Mouse (Mus musculus) CD4-positive, CD25-positive, alpha-beta regulatory T cell, adult 2 months (primary cell): ENCODE measurements at regions not wholly inside any gene's neighbourhood (a gene's known extent, or its start where the extent isn't known, plus 50 kb on each side); places are given as distances from the start of the nearest gene placed in this dataset.
A peak's percentile ranks its signal among the peaks of the same experiment; 100 is the strongest.

Experiments used
- DNase-seq: peaks from one replicate; pipeline ENCODE4 v3.0.0-alpha.2; 2012; ENCODE audit warnings: low read depth, low spot score

DNA sequence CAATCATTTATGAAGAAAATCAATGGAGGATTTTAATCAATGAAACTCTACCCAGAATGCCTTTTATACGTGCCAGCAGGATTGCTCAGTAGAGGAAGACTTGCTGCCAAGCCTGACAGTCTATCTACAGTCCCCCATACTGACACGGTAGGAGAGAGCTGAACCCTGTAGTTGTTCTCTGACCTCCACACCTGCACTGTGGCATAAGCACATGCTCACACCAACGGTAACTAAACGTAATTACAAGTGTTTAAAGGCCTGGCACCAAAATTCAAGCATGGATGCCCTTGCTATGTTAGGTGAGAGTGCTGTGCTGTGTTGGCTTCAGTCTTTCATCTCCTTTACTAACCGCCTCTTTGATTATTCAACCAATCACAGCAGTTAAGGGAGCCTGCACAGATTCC lies 190.8 kb downstream of the Pfkfb3 start:
- DNase-seq = no peak

DNA sequence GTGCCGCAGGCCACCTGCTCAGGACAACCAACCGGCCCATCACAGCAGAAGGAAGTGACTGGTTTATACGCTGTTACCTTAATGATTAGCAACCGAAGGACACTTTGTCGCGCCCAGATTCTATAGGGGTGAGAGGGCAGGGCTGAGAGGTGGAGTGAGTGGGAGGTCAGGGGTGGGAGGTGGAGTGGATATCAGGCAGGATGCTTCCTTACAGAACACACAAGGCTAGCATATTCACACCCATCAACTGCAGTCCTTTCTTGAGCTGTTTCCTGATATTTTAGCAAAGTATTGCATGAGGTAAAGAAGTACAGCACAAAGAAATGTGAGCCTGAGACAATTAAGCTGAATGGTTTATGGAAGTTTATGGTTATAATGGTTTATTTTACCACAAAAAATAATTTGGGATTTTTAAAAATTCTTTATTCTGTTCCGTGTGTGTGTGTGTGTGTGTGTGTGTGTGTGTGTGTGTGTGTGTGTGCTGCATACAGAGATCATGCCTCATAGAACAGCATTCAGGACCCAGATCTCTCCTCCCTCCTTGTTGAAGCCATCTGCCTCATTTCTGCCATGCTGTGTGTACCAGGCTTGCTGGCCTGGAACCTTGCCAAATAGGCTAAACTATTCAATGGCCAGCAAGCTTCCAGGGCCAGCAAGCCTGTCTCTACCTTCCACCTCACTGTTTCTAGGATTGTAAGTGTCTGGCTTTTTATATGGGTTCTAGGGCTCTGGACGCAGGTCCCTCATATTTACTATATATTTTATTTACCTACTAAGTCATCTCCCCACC lies 190.5 kb downstream of the Prkcq start:
- DNase-seq = no peak

DNA sequence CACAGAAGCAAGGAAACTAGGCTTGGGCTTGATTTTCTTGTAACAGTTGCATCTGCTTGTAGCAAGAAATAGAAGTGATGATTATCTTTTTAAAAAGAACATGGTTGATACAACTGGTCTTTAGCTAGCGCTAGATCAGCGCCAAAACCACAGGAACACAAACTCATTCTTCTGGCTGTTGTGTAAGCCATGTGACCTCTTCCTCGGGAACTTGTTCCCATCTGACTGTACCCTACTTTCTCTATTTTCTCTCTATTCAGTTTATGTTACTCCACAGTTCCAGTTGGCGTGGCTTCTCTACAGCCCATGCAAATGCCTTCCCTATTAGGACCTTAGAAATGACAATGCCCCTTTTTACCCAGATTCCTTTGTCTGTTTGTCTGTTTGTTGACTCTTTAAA lies 187.4 kb downstream of the Prkcq start:
- no peak for DNase-seq

DNA sequence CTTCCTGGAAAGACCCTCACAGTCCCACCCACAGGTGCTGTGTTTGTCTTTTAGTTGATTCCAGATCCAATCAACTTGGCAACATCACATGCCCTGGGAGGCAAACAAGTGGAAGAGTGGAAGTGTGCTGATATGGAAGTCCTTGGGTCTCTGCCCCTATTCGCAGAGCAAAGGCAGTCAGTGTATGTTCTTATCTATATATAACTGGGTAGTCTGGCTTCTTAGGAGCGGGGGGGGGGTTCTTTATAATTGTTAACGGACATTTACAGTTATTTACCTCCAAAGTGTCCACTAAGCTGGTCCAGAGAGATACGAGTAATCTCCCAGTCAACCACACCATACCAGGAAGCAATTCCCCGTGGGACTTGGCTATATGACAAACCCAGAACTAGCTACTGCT lies 184.8 kb downstream of the Prkcq start:
- DNase-seq = no peak

DNA sequence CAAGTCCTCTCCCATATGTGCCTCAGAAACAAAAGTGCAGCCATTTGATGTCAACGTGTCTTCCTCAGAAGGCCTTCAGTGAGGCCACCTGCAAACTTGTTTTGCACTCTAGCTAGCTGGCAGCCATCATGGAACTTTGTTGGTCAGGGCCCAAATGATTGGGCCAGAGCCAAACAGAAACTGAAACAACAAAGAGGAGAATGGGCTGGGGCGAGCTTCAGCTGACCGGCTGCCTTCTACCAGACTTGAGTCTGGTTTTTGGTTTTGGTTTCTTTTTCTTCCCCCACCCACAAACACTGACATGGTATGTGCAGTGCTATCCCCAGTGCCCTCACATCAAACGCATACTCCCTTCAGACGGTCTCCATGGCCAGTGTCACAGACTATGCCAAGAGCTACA lies 183.7 kb downstream of the Prkcq start:
- peak; percentile 22 for DNase-seq
